Mouse (Mus musculus): Measurements from ENCODE around the gene Tubb4a. TPM values are rescaled to one million over a fixed set of nuclear protein-coding genes. Genes with fewer than 3 reads are reported as not detected.
"Not testable (repeated sequence)": the region's sequence is repeated elsewhere in the genome, so short reads cannot be mapped to it uniquely, and the experiment has no call there.

Tubb4a gene
- 362 and 407 TPM in 2 replicates for polyA plus RNA-seq (2015; fragmentation: Nextera tagmentation; extraction: Ambion mirVana)

DNA sequence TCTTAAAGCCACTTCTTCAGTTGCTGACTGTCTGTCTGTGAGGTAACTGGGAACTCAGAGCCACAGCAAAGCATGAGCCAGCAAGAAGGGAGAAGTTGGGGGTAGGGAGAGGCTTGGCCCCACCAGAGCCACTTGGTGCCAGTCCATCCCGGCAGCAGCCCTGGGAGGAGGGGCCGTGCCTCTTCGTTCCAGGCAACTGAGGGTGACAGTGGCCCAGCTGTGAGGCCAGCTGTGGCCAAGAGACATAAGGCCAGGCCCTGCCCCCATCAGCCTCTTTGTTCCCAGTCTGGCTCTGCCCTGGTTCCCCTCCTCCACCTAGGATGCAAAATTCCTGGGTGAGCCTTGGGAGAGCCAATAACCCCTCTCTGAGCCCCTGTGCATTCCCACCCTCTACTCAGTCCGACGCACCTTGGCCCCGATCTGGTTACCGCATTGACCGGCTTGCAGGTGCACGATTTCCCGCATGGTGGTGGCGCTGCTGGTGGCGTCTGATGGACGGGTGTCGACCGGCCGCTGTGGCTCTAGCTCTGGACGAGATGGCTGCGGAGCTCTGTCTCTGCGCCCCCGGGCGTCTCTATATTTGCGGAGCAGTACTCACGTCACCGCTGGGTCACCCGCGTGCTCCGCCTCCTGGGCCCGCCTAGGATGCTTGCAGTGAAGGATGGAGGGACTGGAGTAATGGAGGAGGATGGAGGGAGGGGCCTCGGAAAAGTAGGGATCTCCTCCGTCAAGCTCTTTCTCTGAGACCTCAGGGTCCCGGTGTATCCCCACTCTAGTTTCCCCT is at the start of gene Tubb4a:
Tubb4a (minus strand) TSS at position 734 of the 784 bp plus-strand sequence.
- H3K27me3 ChIP-seq (replicated peaks; ENCODE audit: control insufficient read depth, insufficient read depth, low read length) = no peaks in the 10 kb centered on the region
- ATAC-seq = peak; percentile 96
- H3K36me3 ChIP-seq (ENCODE audit: control insufficient read depth, insufficient read depth, low read length) = no peaks in the 10 kb centered on the region
- peaks cover 10% of the 10 kb centered on the region for H3K4me1 ChIP-seq (ENCODE audit: control insufficient read depth, insufficient read depth, low read depth, low read length)
- H3K4me2 ChIP-seq (ENCODE audit: low read length) = peak within 1 kb of the TSS; percentile 62
- peak within 1 kb of the TSS; percentile 68 for H3K4me3 ChIP-seq (ENCODE audit: low read length)
- H3K9ac ChIP-seq (ENCODE audit: low read depth, low read length) = peak within 1 kb of the TSS; percentile 84
- H3K27ac ChIP-seq (ENCODE audit: low read depth, low read length) = peak within 1 kb of the TSS; percentile 81
- under 1% methylated on average over 31 of the region's 31 CpGs for WGBS
- H3K9me3 ChIP-seq (ENCODE audit: control insufficient read depth, low read length) = no peaks in the 10 kb centered on the region

- Histone ChIP-seq H3K36me3 (ENCODE audit: control insufficient read depth, insufficient read depth, low read length) (no peaks in the 10 kb centered on the region), H3K4me1 (ENCODE audit: control insufficient read depth, insufficient read depth, low read depth, low read length) (no peaks in the 10 kb centered on the region), H3K27ac (ENCODE audit: low read depth, low read length) (no peak overlapping the region), H3K9ac (ENCODE audit: low read depth, low read length) (no peak overlapping the region), H3K27me3 (replicated peaks; ENCODE audit: control insufficient read depth, insufficient read depth, low read length) (no peaks in the 10 kb centered on the region), H3K4me2 (ENCODE audit: low read length) (no peak overlapping the region), H3K4me3 (ENCODE audit: low read length) (no peak overlapping the region), H3K9me3 (ENCODE audit: control insufficient read depth, low read length) (no peaks in the 10 kb centered on the region)
- WGBS = 85% methylated on average over 3 of the region's 3 CpGs
- ATAC-seq = no peak
Measured at GRCm38 (mm10) chr17:57135635-57136034, 48.1 kb upstream of the Tubb4a start.

DNA sequence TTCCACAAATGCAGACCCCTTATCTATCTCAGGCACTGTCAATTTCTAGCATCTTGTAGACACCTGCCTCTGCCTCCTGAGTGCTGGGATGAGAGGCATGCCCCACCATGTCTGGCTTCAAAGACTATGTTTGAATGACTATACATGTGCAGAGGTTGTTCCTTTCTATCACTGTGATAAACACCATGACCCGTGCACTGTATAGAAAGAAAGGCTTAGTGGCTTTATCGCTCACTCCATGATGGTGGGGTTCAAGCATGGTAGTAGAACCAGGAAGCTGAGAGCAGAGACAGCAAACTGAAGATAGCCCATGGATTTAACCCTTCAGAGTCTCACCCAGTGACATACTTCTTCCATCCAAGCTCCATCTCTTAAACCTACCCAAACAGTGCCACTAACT is 47.1 kb upstream of the Tubb4a start:
- Histone ChIP-seq H3K4me1 (ENCODE audit: control insufficient read depth, insufficient read depth, low read depth, low read length) (no peaks in the 10 kb centered on the region), H3K36me3 (ENCODE audit: control insufficient read depth, insufficient read depth, low read length) (no peaks in the 10 kb centered on the region), H3K27ac (ENCODE audit: low read depth, low read length) (no peak overlapping the region), H3K9me3 (ENCODE audit: control insufficient read depth, low read length) (no peaks in the 10 kb centered on the region), H3K4me2 (ENCODE audit: low read length) (no peak overlapping the region), H3K4me3 (ENCODE audit: low read length) (no peak overlapping the region), H3K27me3 (replicated peaks; ENCODE audit: control insufficient read depth, insufficient read depth, low read length) (no peaks in the 10 kb centered on the region), H3K9ac (ENCODE audit: low read depth, low read length) (no peak overlapping the region)
- ATAC-seq = no peak
- 78% methylated on average over 2 of the region's 2 CpGs for WGBS

DNA sequence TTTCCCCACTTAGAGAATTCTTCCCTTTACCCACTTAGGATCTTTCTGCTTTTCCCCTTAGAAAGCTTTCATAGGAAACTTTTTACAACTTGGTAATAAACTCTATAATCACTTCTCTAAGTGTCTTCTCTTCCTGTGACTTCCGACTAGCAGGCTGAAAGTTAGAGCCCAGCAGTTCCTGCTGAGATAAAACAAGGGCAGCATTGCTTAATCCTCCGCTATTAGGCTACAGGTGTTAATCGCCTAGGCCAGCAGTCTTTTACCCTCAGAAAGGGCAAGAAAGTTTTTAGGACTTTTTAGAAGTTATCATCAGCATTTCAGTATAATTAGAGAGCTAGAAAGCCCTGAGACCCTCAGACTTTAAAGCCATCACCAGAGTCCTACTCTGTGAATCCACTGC is 46.4 kb upstream of the Tubb4a start:
- H3K4me3 ChIP-seq (ENCODE audit: low read length); H3K9me3 ChIP-seq (ENCODE audit: control insufficient read depth, low read length): not testable (repeated sequence)

DNA sequence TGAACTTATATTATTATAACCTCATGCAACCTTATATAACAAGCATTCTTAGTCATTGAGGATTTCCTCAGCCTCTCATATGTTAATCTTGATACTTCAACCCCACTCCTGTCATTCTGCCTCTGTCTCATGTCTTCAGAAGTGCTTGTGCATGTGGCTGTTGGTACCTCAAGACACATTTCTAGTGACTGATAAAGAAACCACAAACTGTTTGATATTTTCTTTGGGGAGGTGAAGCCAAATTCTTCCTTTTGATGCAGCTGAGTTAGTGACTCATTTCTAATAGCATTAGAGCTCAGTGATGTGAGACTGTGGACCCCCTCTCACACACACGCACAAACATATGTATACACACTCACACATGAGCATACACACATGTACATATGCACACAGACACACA is 44.2 kb upstream of the Tubb4a start:
- no peaks in the 10 kb centered on the region for H3K36me3 ChIP-seq (ENCODE audit: control insufficient read depth, insufficient read depth, low read length)
- no peak overlapping the region for H3K9ac ChIP-seq (ENCODE audit: low read depth, low read length)
- H3K27ac ChIP-seq (ENCODE audit: low read depth, low read length) = no peak overlapping the region
- H3K27me3 ChIP-seq (replicated peaks; ENCODE audit: control insufficient read depth, insufficient read depth, low read length) = no peaks in the 10 kb centered on the region
- WGBS = 87% methylated on average over 1 of the region's 1 CpGs
- no peaks in the 10 kb centered on the region for H3K9me3 ChIP-seq (ENCODE audit: control insufficient read depth, low read length)
- no peak overlapping the region for H3K4me3 ChIP-seq (ENCODE audit: low read length)
- no peak overlapping the region for H3K4me2 ChIP-seq (ENCODE audit: low read length)
- no peak for ATAC-seq
- no peaks in the 10 kb centered on the region for H3K4me1 ChIP-seq (ENCODE audit: control insufficient read depth, insufficient read depth, low read depth, low read length)

More for the DNA sequence above, 46.4 kb upstream of the Tubb4a start:
- not testable (repeated sequence) for H3K27me3 ChIP-seq (replicated peaks; ENCODE audit: control insufficient read depth, insufficient read depth, low read length); H3K4me2 ChIP-seq (ENCODE audit: low read length); H3K27ac ChIP-seq (ENCODE audit: low read depth, low read length); H3K4me1 ChIP-seq (ENCODE audit: control insufficient read depth, insufficient read depth, low read depth, low read length); ATAC-seq; H3K36me3 ChIP-seq (ENCODE audit: control insufficient read depth, insufficient read depth, low read length); H3K9ac ChIP-seq (ENCODE audit: low read depth, low read length)
- WGBS = 33% methylated on average over 3 of the region's 3 CpGs

DNA sequence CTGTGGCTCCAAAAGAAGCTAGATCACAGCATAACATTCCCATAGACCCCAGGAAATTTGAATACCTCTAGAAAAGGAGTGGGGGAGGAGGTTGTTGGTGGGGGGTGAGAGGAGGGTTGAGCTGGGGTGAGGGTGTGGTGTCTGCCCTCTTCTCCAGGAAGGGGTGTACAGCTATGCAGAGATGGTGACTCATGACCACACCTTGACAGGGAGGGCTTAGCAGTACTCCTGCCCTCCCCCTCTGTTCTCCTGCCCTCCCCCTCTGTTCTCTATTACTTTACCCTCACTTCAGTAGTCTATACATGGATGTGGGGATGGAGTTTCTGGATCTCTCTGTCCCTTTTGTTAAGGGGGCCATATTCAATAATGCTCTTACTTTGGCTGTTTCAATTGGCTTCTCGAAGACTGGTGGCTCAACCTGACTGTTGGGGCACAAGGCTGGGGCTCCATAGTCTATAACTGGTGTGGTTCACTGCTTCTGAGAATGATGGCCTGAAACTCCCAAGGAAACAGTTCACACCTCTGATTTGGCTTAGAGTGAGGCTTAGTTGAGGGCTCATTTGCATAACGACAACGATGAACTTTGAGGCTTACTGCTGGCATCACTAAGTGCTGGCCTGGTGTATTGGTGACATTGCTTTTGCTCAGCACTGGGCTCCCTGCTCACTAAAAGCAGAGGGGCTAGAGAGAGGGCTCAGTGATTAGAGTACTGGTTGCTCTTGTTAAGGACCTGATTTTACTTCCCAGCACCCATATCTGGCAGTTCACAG is 38.5 kb upstream of the Tubb4a start:
- ATAC-seq = no peak
- Histone ChIP-seq H3K4me1 (ENCODE audit: control insufficient read depth, insufficient read depth, low read depth, low read length) (no peaks in the 10 kb centered on the region), H3K36me3 (ENCODE audit: control insufficient read depth, insufficient read depth, low read length) (no peaks in the 10 kb centered on the region), H3K27me3 (replicated peaks; ENCODE audit: control insufficient read depth, insufficient read depth, low read length) (no peaks in the 10 kb centered on the region), H3K27ac (ENCODE audit: low read depth, low read length) (no peak overlapping the region), H3K9me3 (ENCODE audit: control insufficient read depth, low read length) (no peaks in the 10 kb centered on the region), H3K9ac (ENCODE audit: low read depth, low read length) (no peak overlapping the region), H3K4me3 (ENCODE audit: low read length) (no peak overlapping the region), H3K4me2 (ENCODE audit: low read length) (no peak overlapping the region)
- WGBS = 73% methylated on average over 3 of the region's 3 CpGs

DNA sequence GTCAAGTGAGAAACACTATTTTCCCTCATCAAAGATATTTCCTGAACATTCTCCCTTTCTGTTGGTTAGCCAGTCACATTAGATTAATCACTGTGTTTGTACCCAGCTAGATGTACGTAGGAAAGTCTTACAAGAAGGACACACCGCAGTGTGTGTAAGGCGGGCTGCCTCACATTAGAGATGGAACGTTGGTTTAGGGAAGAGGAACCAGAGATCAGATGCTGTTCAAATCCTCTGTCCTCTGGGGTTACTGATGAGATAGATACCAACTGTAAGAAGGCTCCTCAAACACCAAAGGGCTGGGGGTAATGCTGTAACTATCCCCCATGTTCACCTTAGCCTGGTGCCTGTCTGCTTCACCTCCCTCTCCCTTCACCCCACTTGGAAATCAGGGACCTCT is 37.2 kb upstream of the Tubb4a start:
- Histone ChIP-seq H3K9ac (ENCODE audit: low read depth, low read length) (no peak overlapping the region), H3K4me3 (ENCODE audit: low read length) (no peak overlapping the region), H3K9me3 (ENCODE audit: control insufficient read depth, low read length) (no peaks in the 10 kb centered on the region), H3K4me2 (ENCODE audit: low read length) (no peak overlapping the region), H3K27me3 (replicated peaks; ENCODE audit: control insufficient read depth, insufficient read depth, low read length) (no peaks in the 10 kb centered on the region), H3K36me3 (ENCODE audit: control insufficient read depth, insufficient read depth, low read length) (no peaks in the 10 kb centered on the region), H3K27ac (ENCODE audit: low read depth, low read length) (no peak overlapping the region), H3K4me1 (ENCODE audit: control insufficient read depth, insufficient read depth, low read depth, low read length) (no peaks in the 10 kb centered on the region)
- 82% methylated on average over 4 of the region's 4 CpGs for WGBS
- ATAC-seq = no peak

DNA sequence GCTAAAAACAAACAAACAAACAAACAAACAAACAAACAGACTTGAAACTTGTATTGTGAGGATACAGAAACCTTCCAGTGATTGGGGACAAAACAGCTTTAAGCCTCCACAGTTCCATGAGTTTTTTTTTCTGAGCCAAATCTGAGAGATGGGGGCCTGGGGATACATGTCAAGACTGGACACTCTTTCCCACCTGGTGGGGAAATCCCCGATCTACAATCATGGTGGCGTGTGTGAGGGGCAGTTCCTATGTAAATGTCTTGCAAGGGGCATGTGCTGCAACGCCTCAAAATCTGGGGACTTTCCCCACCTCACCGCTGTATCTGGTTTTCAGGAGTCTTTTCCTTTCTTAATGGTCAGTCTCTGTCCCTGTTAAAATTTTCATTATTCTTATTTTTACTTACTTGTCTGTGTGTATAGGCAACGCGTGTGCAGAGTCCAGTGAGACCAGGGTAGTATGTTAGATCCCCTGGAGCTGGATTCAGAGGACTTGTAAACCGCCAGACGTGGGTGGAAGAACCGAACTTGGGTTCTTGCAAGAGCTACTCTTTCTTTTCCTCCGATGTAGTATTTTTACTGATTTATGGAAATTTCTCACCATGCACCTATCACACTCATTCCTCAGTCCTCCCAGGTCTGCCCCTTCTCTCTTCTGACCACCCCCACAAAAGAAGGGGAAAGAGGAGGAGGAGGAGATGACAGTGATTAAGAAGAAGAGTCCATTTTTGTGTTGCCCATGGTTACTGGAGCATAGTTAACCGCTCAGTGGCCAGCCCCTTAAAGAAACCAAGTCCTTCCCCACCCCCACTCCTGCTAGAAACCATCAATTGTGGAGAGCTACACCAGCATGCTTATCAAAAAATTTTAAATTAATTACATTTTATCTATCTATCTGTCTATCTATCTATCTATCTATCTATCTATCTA is 35.9 kb upstream of the Tubb4a start:
- Histone ChIP-seq H3K4me2 (ENCODE audit: low read length) (no peak overlapping the region), H3K9me3 (ENCODE audit: control insufficient read depth, low read length) (no peaks in the 10 kb centered on the region)
- no peak for ATAC-seq

More for the DNA sequence above, 35.9 kb upstream of the Tubb4a start:
- no peak overlapping the region for H3K4me3 ChIP-seq (ENCODE audit: low read length)
- no peaks in the 10 kb centered on the region for H3K4me1 ChIP-seq (ENCODE audit: control insufficient read depth, insufficient read depth, low read depth, low read length)
- no peaks in the 10 kb centered on the region for H3K36me3 ChIP-seq (ENCODE audit: control insufficient read depth, insufficient read depth, low read length)
- H3K9ac ChIP-seq (ENCODE audit: low read depth, low read length) = no peak overlapping the region
- no peaks in the 10 kb centered on the region for H3K27me3 ChIP-seq (replicated peaks; ENCODE audit: control insufficient read depth, insufficient read depth, low read length)
- H3K27ac ChIP-seq (ENCODE audit: low read depth, low read length) = no peak overlapping the region
- WGBS = 89% methylated on average over 11 of the region's 11 CpGs
